Mouse (Mus musculus) testis, adult 2 months (tissue): ENCODE results near the gene Ankrd60. TPM values are rescaled to one million over a fixed set of nuclear protein-coding genes. Genes with fewer than 3 reads are reported as not detected.
A peak's percentile ranks its signal among the peaks of the same experiment; 100 is the strongest.

Source experiments
- H3K27ac ChIP-seq: fragments of 200-500 bp; 2 replicates; pipeline ENCODE4 v1.5.1; 2012; ENCODE audit warnings: low read depth, low read length; ENCODE audit not compliant: control insufficient read depth, insufficient read depth
- H3K27me3 ChIP-seq: fragments of 200-500 bp; 2 replicates; pipeline ENCODE4 v1.6.1; 2012; ENCODE audit warnings: mild to moderate bottlenecking, low read length, moderate library complexity; ENCODE audit not compliant: control insufficient read depth, insufficient read depth
- H3K36me3 ChIP-seq: fragments of 200-500 bp; 2 replicates; pipeline ENCODE4 v1.6.1; 2012; ENCODE audit warnings: mild to moderate bottlenecking, low read length; ENCODE audit not compliant: control insufficient read depth, insufficient read depth
- H3K4me1 ChIP-seq: fragments of 200-500 bp; 2 replicates; pipeline ENCODE4 v1.6.1; 2012; ENCODE audit warnings: low read length; ENCODE audit not compliant: control insufficient read depth, insufficient read depth
- H3K4me3 ChIP-seq: fragments of 200-500 bp; 2 replicates; pipeline ENCODE4 v1.5.1; 2012; ENCODE audit warnings: low read depth, mild to moderate bottlenecking, low read length, moderate library complexity, mixed read lengths; ENCODE audit not compliant: control insufficient read depth
- CTCF ChIP-seq: fragments of 200-500 bp; IDR thresholded peaks from 2 replicates; pipeline ENCODE4 v1.5.1; 2012; ENCODE audit warnings: low read depth, mild to moderate bottlenecking, inconsistent platforms, low read length, moderate library complexity; ENCODE audit not compliant: control insufficient read depth, insufficient read depth, insufficient replicate concordance
- POLR2A ChIP-seq: fragments of 200-500 bp; IDR thresholded peaks from 2 replicates; pipeline ENCODE4 v1.6.1; 2012; ENCODE audit warnings: low read depth, mild to moderate bottlenecking, inconsistent platforms, low read length, moderate library complexity; ENCODE audit not compliant: control insufficient read depth
- polyA plus RNA-seq: library from polyadenylated mRNA; depleted of rRNA; stranded (reverse); fragments of >200 nt; gene quantifications from 2 replicates; pipeline ENCODE4 v1.2.3, GENCODE M21; 2012

Gene Ankrd60
- polyA plus RNA-seq, 1 experiment, result 467 TPM

DNA sequence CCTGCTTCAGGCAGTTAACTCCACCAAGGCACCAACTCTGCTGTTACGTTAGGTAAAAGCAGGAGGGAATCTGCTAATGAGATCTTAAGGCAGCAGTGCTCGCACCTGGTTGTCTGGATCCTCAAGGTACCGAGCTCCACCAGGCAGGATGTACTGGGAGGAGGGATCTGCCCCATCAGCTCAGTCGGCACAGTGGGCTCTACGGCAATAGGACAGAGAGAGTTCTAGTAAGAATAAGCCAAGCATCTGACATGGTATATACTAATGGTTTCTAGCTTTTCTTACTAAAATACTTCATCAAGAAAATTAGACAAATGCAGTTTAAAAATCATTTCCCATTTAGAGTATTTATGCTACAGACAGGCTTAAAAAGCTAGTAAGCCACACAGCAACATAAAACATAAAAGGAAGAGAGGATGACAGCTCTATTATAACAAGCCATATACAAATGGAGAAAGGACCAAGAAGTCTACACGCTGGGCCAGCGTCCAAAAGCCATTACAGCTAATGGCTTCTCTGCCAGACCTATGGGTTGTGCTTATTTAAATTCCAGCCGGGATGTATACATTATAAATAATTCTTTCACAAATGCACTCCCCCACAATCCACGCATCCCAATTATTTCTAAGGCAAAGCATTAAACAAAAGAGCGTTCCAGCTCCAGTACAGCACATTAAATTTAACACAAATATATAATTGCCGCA is 37.4 kb upstream of the Ankrd60 start:
- no peak overlapping the region for H3K27ac ChIP-seq
- no peaks in the 10 kb centered on the region for H3K36me3 ChIP-seq
- no peaks in the 10 kb centered on the region for H3K4me1 ChIP-seq
- no peak for TF ChIP-seq POLR2A
- TF ChIP-seq CTCF, result no peak
- no peaks in the 10 kb centered on the region for H3K27me3 ChIP-seq
- no peak overlapping the region for H3K4me3 ChIP-seq

GRCm38 (mm10) chr2:173608020-173608958 is 30.1 kb upstream of the Ankrd60 start:
- Histone ChIP-seq H3K4me3 (no peak overlapping the region), H3K36me3 (no peaks in the 10 kb centered on the region), H3K27me3 (no peaks in the 10 kb centered on the region), H3K27ac (no peak overlapping the region), H3K4me1 (no peaks in the 10 kb centered on the region)
- TF ChIP-seq POLR2A (no peak), CTCF (no peak)

DNA sequence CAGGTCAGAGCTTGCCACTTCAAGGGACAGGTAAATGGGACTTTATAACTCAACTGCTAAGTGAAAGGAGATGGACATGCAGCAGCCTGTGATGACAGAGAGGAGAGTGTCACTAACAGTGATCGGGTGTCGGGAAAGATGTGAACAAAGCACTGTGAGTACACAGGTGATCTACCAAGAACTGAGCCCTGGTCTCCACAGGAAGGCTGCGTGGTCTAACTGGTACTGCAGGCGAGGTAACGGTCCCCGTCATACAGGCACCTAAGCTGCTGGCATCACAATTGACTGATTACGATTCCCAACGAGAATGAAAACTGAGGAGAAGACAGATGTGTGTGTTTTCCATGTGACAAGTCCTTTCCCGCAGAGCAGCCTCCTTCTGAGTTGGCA is 28.2 kb upstream of the Ankrd60 start:
- TF ChIP-seq POLR2A (no peak), CTCF (no peak)
- H3K4me1 ChIP-seq, result no peaks in the 10 kb centered on the region
- no peaks in the 10 kb centered on the region for H3K36me3 ChIP-seq
- H3K4me3 ChIP-seq, result no peak overlapping the region
- H3K27me3 ChIP-seq, result no peaks in the 10 kb centered on the region
- no peak overlapping the region for H3K27ac ChIP-seq

- H3K36me3 ChIP-seq, result no peaks in the 10 kb centered on the region
- no peaks in the 10 kb centered on the region for H3K27me3 ChIP-seq
- TF ChIP-seq CTCF, result no peak
- no peak for TF ChIP-seq POLR2A
- H3K27ac ChIP-seq, result no peak overlapping the region
- no peak overlapping the region for H3K4me3 ChIP-seq
- H3K4me1 ChIP-seq, result no peaks in the 10 kb centered on the region
These were observed 27.7 kb upstream of the Ankrd60 start for GRCm38 (mm10) chr2:173605713-173606414.

- no peak overlapping the region for H3K27ac ChIP-seq
- H3K4me3 ChIP-seq, result no peak overlapping the region
- H3K4me1 ChIP-seq, result no peaks in the 10 kb centered on the region
- H3K27me3 ChIP-seq, result no peaks in the 10 kb centered on the region
- TF ChIP-seq CTCF (no peak), POLR2A (no peak)
- H3K36me3 ChIP-seq, result peaks cover 3% of the 10 kb centered on the region
These were observed 23.7 kb upstream of the Ankrd60 start for GRCm38 (mm10) chr2:173601861-173602260.

DNA sequence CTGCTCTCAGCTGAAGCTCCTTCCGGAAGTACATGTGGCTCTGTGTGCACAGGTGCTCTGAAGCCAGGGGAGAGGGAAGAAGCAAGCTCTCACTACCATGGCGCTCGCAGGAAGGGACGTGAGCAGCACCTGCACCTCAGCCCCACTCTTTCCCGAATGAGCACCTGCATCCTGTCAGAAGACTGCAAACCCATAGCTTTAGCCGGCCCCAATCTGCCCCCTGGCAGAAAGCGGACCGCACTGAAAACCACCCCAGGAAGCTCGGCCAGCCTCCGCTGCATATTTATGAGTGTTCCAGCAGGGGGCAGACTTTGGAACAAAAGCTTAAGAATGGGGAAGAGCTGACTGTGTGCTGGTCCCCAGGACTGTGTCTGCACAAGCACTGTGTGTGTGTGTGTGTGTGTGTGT is 17.2 kb upstream of the Ankrd60 start:
- Histone ChIP-seq H3K36me3 (peaks cover 3% of the 10 kb centered on the region), H3K27ac (no peak overlapping the region), H3K4me3 (no peak overlapping the region), H3K4me1 (no peaks in the 10 kb centered on the region), H3K27me3 (no peaks in the 10 kb centered on the region)
- TF ChIP-seq CTCF (peak; percentile 16; the same call in 1 of the 2 replicates), POLR2A (no peak)
